Comparison of ENCODE assay signal across 22 mouse cellular contexts in genomic region chr3:146097861-146098260, GRCm38 (mm10). TPM values are rescaled to one million over a fixed set of nuclear protein-coding genes. Genes with fewer than 3 reads are reported as not detected.
"Had no signal": no experiment of that assay in that cellular context is flagged by ENCODE, and none has a peak within 500 bp of the region (broad histone marks: within the 10 kb centered on the region; RNA-seq: fewer than 3 reads in every experiment).

No protein-coding gene starts in this region.

- H3K9me3 ChIP-seq: liver, embryonic 13.5 days; liver, embryonic 15.5 days; lung, embryonic 15.5 days; midbrain, embryonic 12.5 days; midbrain, embryonic 15.5 days; neural tube, embryonic 12.5 days; stomach, embryonic 15.5 days had no signal

- ATAC-seq: liver, postnatal 0 days; lung, postnatal 0 days; midbrain, embryonic 15.5 days had no signal

- H3K27ac ChIP-seq: liver, embryonic 13.5 days; liver, embryonic 15.5 days; lung, embryonic 15.5 days; macrophage; midbrain, embryonic 10.5 days; midbrain, embryonic 12.5 days; midbrain, embryonic 15.5 days; neural tube, embryonic 12.5 days; stomach, embryonic 15.5 days; stomach, postnatal 0 days had no signal

- H3K9ac ChIP-seq: liver, embryonic 13.5 days; liver, embryonic 15.5 days; liver, postnatal 0 days; lung, embryonic 15.5 days; midbrain, embryonic 12.5 days; midbrain, embryonic 15.5 days; neural tube, embryonic 12.5 days; stomach, embryonic 15.5 days had no signal

- H3K27me3 ChIP-seq: liver, embryonic 13.5 days; liver, embryonic 15.5 days; lung, embryonic 15.5 days; megakaryocyte, embryonic 14.5 days; midbrain, embryonic 15.5 days; stomach, embryonic 15.5 days had no signal

- DNase-seq: liver, embryonic 13.5 days; liver, postnatal 0 days; lung, adult 2 months; lung, postnatal 14 days; lung, postnatal 36 days; right cerebral cortex, postnatal 14 days; thymus, adult 2 months; thymus, postnatal 36 days had no signal

- H3K4me3 ChIP-seq: liver, embryonic 13.5 days; liver, embryonic 15.5 days; lung, embryonic 15.5 days; megakaryocyte, embryonic 14.5 days; midbrain, embryonic 10.5 days; midbrain, embryonic 12.5 days; midbrain, embryonic 15.5 days; neural tube, embryonic 12.5 days; stomach, embryonic 15.5 days had no signal

- H3K4me1 ChIP-seq: liver, embryonic 13.5 days; liver, embryonic 15.5 days; lung, embryonic 15.5 days; midbrain, embryonic 10.5 days; midbrain, embryonic 12.5 days; midbrain, embryonic 15.5 days; neural tube, embryonic 12.5 days; stomach, embryonic 15.5 days had no signal

- H3K36me3 ChIP-seq: liver, embryonic 13.5 days; liver, embryonic 15.5 days; lung, embryonic 15.5 days; midbrain, embryonic 10.5 days; midbrain, embryonic 12.5 days; midbrain, embryonic 15.5 days; neural tube, embryonic 12.5 days; stomach, embryonic 15.5 days had no signal

- H3K4me2 ChIP-seq: liver, embryonic 11.5 days; liver, embryonic 13.5 days; liver, embryonic 15.5 days; lung, embryonic 15.5 days; midbrain, embryonic 12.5 days; midbrain, embryonic 15.5 days; neural tube, embryonic 12.5 days; stomach, embryonic 15.5 days had no signal

RNA-seq across cellular contexts. Expression of gene Wdr63, which starts 10.1 kb away (rescaled TPM):
- polyA plus RNA-seq: liver, embryonic 15.5 days; spleen, adult 2 months had no signal

RNA-seq across cellular contexts. Expression of gene Mcoln3, which starts 19.4 kb away (rescaled TPM):
- polyA plus RNA-seq: liver, postnatal 0 days; stomach, postnatal 0 days had no signal

RNA-seq across cellular contexts. Expression of gene Mcoln2, which starts 51.8 kb away (rescaled TPM):
- polyA plus RNA-seq: neural tube, embryonic 14.5 days had no signal
